Mouse (Mus musculus) heart, postnatal 0 days (tissue): ENCODE data around the gene Cep295nl.

Experiments used
- CTCF ChIP-seq: IDR thresholded peaks from 2 replicates; pipeline ENCODE4 v1.5.1; 2016; ENCODE audit warnings: antibody characterized with exemption, control low read depth, low read depth
- EP300 ChIP-seq: IDR thresholded peaks from 2 replicates; pipeline ENCODE4 v1.6.1; 2016; ENCODE audit warnings: antibody characterized with exemption, low read depth

GRCm38 (mm10) chr11:118345693-118346092 lies 3.4 kb upstream of the Cep295nl start:
- TF ChIP-seq CTCF (no peak), EP300 (no peak)
